Mouse (Mus musculus): ENCODE measurements around the gene Rnasek. TPM values are rescaled to one million over a fixed set of nuclear protein-coding genes. Genes with fewer than 3 reads are reported as not detected.

Gene Rnasek
- total RNA-seq, 2 experiments from 2014 or later: 139 to 162 TPM

Small RNAs within 50 kb of the gene (microRNA-seq; reads per million reads assigned to microRNA genes)
- gene Mir195a (1,522 reads per million, percentile 80 among the genes with 10 or more reads in this experiment), gene Mir497 (not detected), gene Mir497b (not detected)

Other genes starting within 250 kb of the Rnasek start
- 100 to 1,000 TPM; 339 to 345 TPM for gene Gabarap, start 248.7 kb downstream of the Rnasek start, total RNA-seq (2021)
- gene Phf23, start 244.1 kb downstream of the Rnasek start, total RNA-seq (2021): 10 to 100 TPM; 43.5 to 50.5 TPM
- gene Dvl2, start 239.2 kb downstream of the Rnasek start, total RNA-seq (2021): 10 to 100 TPM; 15.7 to 23.0 TPM
- gene Acadvl, start 224.4 kb downstream of the Rnasek start, total RNA-seq (2021): 1,000 to 10,000 TPM; 1,467 to 1,540 TPM
- gene Dlg4, start 222.9 kb downstream of the Rnasek start, total RNA-seq (2021): 10 to 100 TPM; 29.9 to 37.6 TPM
- gene Asgr1, start 185.8 kb downstream of the Rnasek start, total RNA-seq (2021): 10 to 100 TPM; 35.0 to 76.1 TPM
- 10 to 100 TPM; 17.1 to 37.9 TPM for gene Asgr2, start 147.2 kb downstream of the Rnasek start, total RNA-seq (2021)
- gene Mgl2, start 109.5 kb downstream of the Rnasek start, total RNA-seq (2021): 1 to 10 TPM; 2.1 to 2.5 TPM
- 1 to 10 TPM; 4.6 to 5.1 TPM for gene Clec10a, start 83.6 kb downstream of the Rnasek start, total RNA-seq (2021)
- gene Slc16a11, start 27.1 kb downstream of the Rnasek start, total RNA-seq (2021): 1 to 10 TPM; 1.3 to 2.5 TPM
- gene Slc16a13, start 18.8 kb downstream of the Rnasek start, total RNA-seq (2021): 1 to 10 TPM; 3.8 to 6.2 TPM
- gene Bcl6b, start 10.0 kb downstream of the Rnasek start, total RNA-seq (2021): 10 to 100 TPM; 27.1 to 31.1 TPM
- gene 0610010K14Rik, start 1.9 kb downstream of the Rnasek start, total RNA-seq (2021): 10 to 100 TPM; 58.6 to 62.3 TPM
- 1 to 10 TPM; 4.0 to 4.9 TPM for gene Gm21988, start within 50 bp of the Rnasek start, total RNA-seq (2021)
- gene Alox12, start 15.5 kb upstream of the Rnasek start, total RNA-seq (2021): 1 to 10 TPM; 2.4 to 2.7 TPM
- gene Alox12e, start 82.8 kb upstream of the Rnasek start, total RNA-seq (2021): not detected
- 1 to 10 TPM; 2.0 to 2.5 TPM for gene Alox15, start 112.2 kb upstream of the Rnasek start, total RNA-seq (2021)
- 10 to 100 TPM; 23.2 to 24.6 TPM for gene Pelp1, start 170.2 kb upstream of the Rnasek start, total RNA-seq (2021)
- gene Arrb2, start 192.8 kb upstream of the Rnasek start, total RNA-seq (2021): 10 to 100 TPM; 21.7 to 26.0 TPM
- 10 to 100 TPM; 16.1 to 18.5 TPM for gene Med11, start 212.1 kb upstream of the Rnasek start, total RNA-seq (2021)
- gene Zmynd15, start 219.6 kb upstream of the Rnasek start, total RNA-seq (2021): 1 to 10 TPM in 1 of 2 experiments, under 1 TPM in 1; 0.93 to 1.8 TPM
- 1 to 10 TPM; 4.2 to 5.8 TPM for gene Cxcl16, start 220.1 kb upstream of the Rnasek start, total RNA-seq (2021)

All from adrenal gland, postnatal 10 days (tissue).